Comparison of ENCODE assay signal across 15 mouse cellular contexts in genomic region chr1:118397866-118398265, GRCm38 (mm10).
"Had no signal": no experiment of that assay in that cellular context is flagged by ENCODE, and none has a peak within 500 bp of the region (broad histone marks: within the 10 kb centered on the region; RNA-seq: fewer than 3 reads in every experiment).

No protein-coding gene starts in this region.

- H3K4me3 ChIP-seq: liver, embryonic 12.5 days; midbrain, embryonic 10.5 days; midbrain, embryonic 15.5 days; myocyte; neural tube, embryonic 13.5 days; neural tube, embryonic 15.5 days had no signal

- H3K27ac ChIP-seq: liver, embryonic 14.5 days; midbrain, embryonic 10.5 days; midbrain, embryonic 15.5 days; neural tube, embryonic 13.5 days had no signal

- ATAC-seq: liver, embryonic 12.5 days; midbrain, embryonic 15.5 days had no signal

- DNase-seq: retina, postnatal 1 day; right cerebral cortex, adult 18-20 months; right cerebral cortex, postnatal 25 days; right cerebral cortex, postnatal 4 days; thymus, adult 2 months; thymus, postnatal 25 days; thymus, postnatal 4 days had no signal

- H3K9me3 ChIP-seq: liver, embryonic 12.5 days; midbrain, embryonic 15.5 days; neural tube, embryonic 13.5 days; neural tube, embryonic 15.5 days had no signal

- H3K36me3 ChIP-seq: midbrain, embryonic 15.5 days had no signal

- H3K27me3 ChIP-seq: liver, embryonic 12.5 days; midbrain, embryonic 15.5 days; neural tube, embryonic 13.5 days; neural tube, embryonic 15.5 days had no signal

- H3K4me2 ChIP-seq: liver, embryonic 12.5 days; lung, embryonic 14.5 days; midbrain, embryonic 15.5 days; neural tube, embryonic 13.5 days; neural tube, embryonic 15.5 days had no signal

- H3K9ac ChIP-seq: liver, embryonic 12.5 days; liver, embryonic 14.5 days; lung, embryonic 14.5 days; midbrain, embryonic 15.5 days; neural tube, embryonic 13.5 days; neural tube, embryonic 15.5 days had no signal

- H3K4me1 ChIP-seq: midbrain, embryonic 10.5 days had no signal
